Mouse (Mus musculus): ENCODE measurements around the gene F2rl2.

DNA sequence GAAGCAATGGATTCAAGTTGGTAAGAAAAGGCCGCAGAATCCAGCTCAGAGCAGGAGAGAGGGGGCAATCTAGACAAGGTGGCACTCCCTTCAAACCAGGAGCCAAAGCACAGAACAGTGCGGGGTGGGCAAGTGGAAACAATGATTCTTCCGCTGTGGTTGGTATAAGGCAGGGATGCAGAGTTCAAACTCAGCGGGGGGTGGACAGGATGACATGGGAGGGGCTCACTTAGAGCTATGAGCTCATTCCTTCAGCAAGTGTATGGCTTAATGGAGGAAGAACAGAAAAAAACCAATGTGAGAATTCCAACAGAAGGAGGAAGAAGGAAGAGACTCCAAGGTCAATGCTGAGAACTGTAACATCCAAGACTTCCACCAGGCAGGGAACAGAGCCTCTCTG is 33.8 kb downstream of the F2rl2 start:
- TF ChIP-seq TCF12 (IDR thresholded peaks at IDR 0.05; ENCODE audit: insufficient read depth, poor library complexity, severe bottlenecking): no peak
- no peak for TF ChIP-seq MYOD1 (IDR thresholded peaks at IDR 0.05; ENCODE audit: control insufficient read depth in 1 of 3, insufficient read length in 2 of 3, low read depth in 2 of 3)
- TF ChIP-seq REST (IDR thresholded peaks at IDR 0.05; ENCODE audit: insufficient read depth, insufficient read length): no peak

Measured in myocyte (in vitro differentiated cells).